Mouse (Mus musculus) limb, embryonic 12.5 days (tissue): ENCODE data around the gene Gm4565. TPM values are rescaled to one million over a fixed set of nuclear protein-coding genes. Genes with fewer than 3 reads are reported as not detected.
"Not testable (repeated sequence)": the region's sequence is repeated elsewhere in the genome, so short reads cannot be mapped to it uniquely, and the experiment has no call there.

Experiments
- ATAC-seq: fragments of 200-750 bp; cut with Nextera tagmentation; 2 replicates; pipeline ENCODE4 v1.8.0; 2017; ENCODE audit warnings: low read depth, moderate TSS enrichment; ENCODE audit not compliant: insufficient number of reproducible peaks, insufficient read depth, low FRiP score, low TSS enrichment
- H3K27ac ChIP-seq: fragments of 300-500 bp; sonication (generic); 2 replicates; pipeline ENCODE4 v1.5.1; 2016; ENCODE audit warnings: mild to moderate bottlenecking, moderate library complexity
- H3K27me3 ChIP-seq: fragments of 300-500 bp; sonication (generic); 2 replicates; pipeline ENCODE4 v1.6.1; 2016; ENCODE audit warnings: mild to moderate bottlenecking, moderate library complexity
- H3K36me3 ChIP-seq: fragments of 300-500 bp; sonication (generic); 2 replicates; pipeline ENCODE4 v1.6.1; 2016; ENCODE audit warnings: mild to moderate bottlenecking, moderate library complexity
- H3K4me1 ChIP-seq: fragments of 300-500 bp; sonication (generic); replicated peaks from 2 replicates; pipeline ENCODE4 v1.6.1; 2016
- H3K4me2 ChIP-seq: fragments of 300-500 bp; sonication (generic); 2 replicates; pipeline ENCODE4 v1.6.1; 2016; ENCODE audit warnings: mild to moderate bottlenecking, moderate library complexity
- H3K4me3 ChIP-seq: fragments of 300-500 bp; sonication (generic); replicated peaks from 2 replicates; pipeline ENCODE4 v1.5.1; 2016; ENCODE audit warnings: mild to moderate bottlenecking
- H3K9ac ChIP-seq: fragments of 300-500 bp; sonication (generic); replicated peaks from 2 replicates; pipeline ENCODE4 v1.6.1; 2016; ENCODE audit warnings: mild to moderate bottlenecking, moderate library complexity
- H3K9me3 ChIP-seq: fragments of 300-500 bp; sonication (generic); 2 replicates; pipeline ENCODE4 v1.6.1; 2016; ENCODE audit warnings: mild to moderate bottlenecking, moderate library complexity
- WGBS: fragments of 180-500 bp; shearing (Covaris S2); methylation state at CpG from one replicate; pipeline ENCODE4 v1.1.7; 2016; 5-methylcytosine and 5-hydroxymethylcytosine counted together
- polyA plus RNA-seq: library from polyadenylated mRNA; unstranded; fragments of >200 nt; fragmentation: Nextera tagmentation; extraction: Ambion mirVana; gene quantifications from 2 replicates; pipeline ENCODE4 v1.2.1, GENCODE M21; 2016

The Gm4565 gene
- not detected in 2 replicates for polyA plus RNA-seq

DNA sequence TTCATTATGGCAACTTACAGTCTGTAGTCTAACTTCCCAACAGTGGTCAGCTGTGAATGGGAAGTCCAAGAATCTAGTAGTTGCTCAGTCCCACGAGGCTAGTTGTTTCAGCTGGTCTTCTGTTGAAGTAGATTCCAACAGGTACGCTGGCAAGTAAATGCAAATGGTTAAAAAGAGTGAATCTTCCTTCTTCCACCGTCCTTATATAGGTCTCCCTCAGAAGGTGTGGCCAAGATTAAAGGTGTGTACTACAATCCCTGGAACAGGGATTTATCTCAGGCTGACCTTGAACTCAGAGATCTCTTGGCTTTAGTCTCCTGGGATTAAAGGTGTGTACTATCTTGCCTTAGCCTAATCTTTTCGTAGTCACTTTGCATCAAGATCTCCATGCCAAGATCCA, at the start of gene Gm4565:
TSS of gene Gm4565 (minus strand) at position 101 of the 400 bp plus-strand sequence.
- H3K4me1 ChIP-seq: not testable (repeated sequence)

DNA sequence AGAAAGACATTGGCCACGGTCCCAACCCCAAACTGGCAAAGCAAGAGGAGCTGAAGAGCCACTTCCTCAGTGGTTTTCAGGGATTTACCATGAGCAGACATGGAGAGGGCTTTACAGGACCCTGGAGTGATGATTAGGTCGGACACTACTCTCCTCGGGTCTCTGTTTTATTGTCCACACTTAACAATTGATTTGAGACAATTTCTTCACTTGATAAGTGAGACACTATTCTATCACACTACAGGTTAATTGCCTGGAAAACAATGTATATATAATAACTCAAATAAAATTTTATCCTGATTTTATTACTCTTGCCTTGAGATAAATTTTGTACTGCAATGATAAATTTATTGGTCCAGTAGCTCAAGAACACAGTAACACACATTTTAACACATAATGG, 22.7 kb downstream of the Gm4565 start, which contains the start of gene Gm4201:
TSS of gene Gm4201 (minus strand) at position 101 of the 400 bp plus-strand sequence.
- not testable (repeated sequence) for H3K4me3 ChIP-seq, ATAC-seq, H3K36me3 ChIP-seq, H3K4me1 ChIP-seq, H3K4me2 ChIP-seq, H3K9me3 ChIP-seq, H3K27ac ChIP-seq, H3K9ac ChIP-seq, H3K27me3 ChIP-seq
- WGBS: no CpG with 5 or more reads among the region's 3 CpGs

More for the DNA sequence above, at the start of gene Gm4565:
- H3K4me2 ChIP-seq, H3K4me3 ChIP-seq, H3K36me3 ChIP-seq, H3K9ac ChIP-seq, ATAC-seq, H3K27me3 ChIP-seq, H3K9me3 ChIP-seq, H3K27ac ChIP-seq: not testable (repeated sequence)
- 88% methylated on average over 2 of the region's 4 CpGs for WGBS

DNA sequence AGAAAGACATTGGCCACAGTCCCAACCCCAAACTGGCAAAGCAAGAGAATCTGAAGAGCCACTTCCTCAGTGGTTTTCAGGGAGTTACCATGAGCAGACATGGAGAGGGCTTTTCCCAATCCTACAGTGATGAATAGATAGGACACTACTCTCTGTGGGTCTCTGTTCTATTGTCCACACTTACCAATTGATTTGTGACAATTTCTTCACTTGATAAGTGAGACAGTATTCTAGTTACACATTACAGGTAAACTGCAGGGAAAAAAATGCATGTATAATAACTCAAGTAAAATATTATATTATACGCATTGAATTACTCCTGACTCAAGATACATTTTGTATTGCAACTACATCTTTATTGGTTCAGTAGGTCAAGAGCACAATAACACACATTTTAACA, 53.1 kb downstream of the Gm4565 start, which contains the start of gene Gm8677:
TSS of gene Gm8677 (minus strand) at position 101 of the 400 bp plus-strand sequence.
- WGBS: no CpG with 5 or more reads among the region's 1 CpGs
- H3K36me3 ChIP-seq, H3K27me3 ChIP-seq, ATAC-seq, H3K27ac ChIP-seq, H3K4me1 ChIP-seq, H3K9ac ChIP-seq, H3K9me3 ChIP-seq, H3K4me2 ChIP-seq, H3K4me3 ChIP-seq: not testable (repeated sequence)

Other genes with a start within 250 kb of the Gm4565 start
- gene Gm8660, start 217.1 kb downstream of the Gm4565 start, polyA plus RNA-seq: not detected in 2 replicates
- gene Vmn1r148, start 174.5 kb downstream of the Gm4565 start, polyA plus RNA-seq: not detected in 2 replicates
- not detected in 2 replicates for gene Vmn1r149, start 149.9 kb downstream of the Gm4565 start, polyA plus RNA-seq
- not detected in 2 replicates for gene Gm10665, start 124.1 kb downstream of the Gm4565 start, polyA plus RNA-seq
- gene Vmn1r151, start 88.4 kb downstream of the Gm4565 start, polyA plus RNA-seq: not detected in 2 replicates
- not detected in 2 replicates for gene Vmn1r152, start 65.2 kb downstream of the Gm4565 start, polyA plus RNA-seq
- gene Gm8677, start 53.2 kb downstream of the Gm4565 start, polyA plus RNA-seq: not detected in 2 replicates
- gene Gm4201, start 22.8 kb downstream of the Gm4565 start, polyA plus RNA-seq: not detected in 2 replicates
- not detected in 2 replicates for gene Vmn1r155, start 69.9 kb upstream of the Gm4565 start, polyA plus RNA-seq
- gene Gm8693, start 104.2 kb upstream of the Gm4565 start, polyA plus RNA-seq: not detected in 2 replicates
- gene Gm4567, start 131.6 kb upstream of the Gm4565 start, polyA plus RNA-seq: not detected in 2 replicates
- not detected in 2 replicates for gene Vmn1r157, start 173.6 kb upstream of the Gm4565 start, polyA plus RNA-seq
- gene Vmn1r158, start 202.7 kb upstream of the Gm4565 start, polyA plus RNA-seq: not detected in 2 replicates